Mouse (Mus musculus) stomach, postnatal 0 days (tissue): ENCODE measurements at regions not wholly inside any gene's neighbourhood (a gene's known extent, or its start where the extent isn't known, plus 50 kb on each side); places are given as distances from the start of the nearest gene placed in this dataset.

Experiments
- ATAC-seq: fragments of 200-750 bp; cut with Nextera tagmentation; 2 replicates; pipeline ENCODE4 v1.8.0; 2017; ENCODE audit not compliant: low FRiP score, low TSS enrichment
- DNase-seq: peaks from one replicate; pipeline ENCODE4 v3.0.0-alpha.2; 2016; ENCODE audit warnings: low spot score
- H3K27ac ChIP-seq: fragments of 300-500 bp; sonication (generic); replicated peaks from 2 replicates; pipeline ENCODE4 v1.5.1; 2014; ENCODE audit warnings: mild to moderate bottlenecking, control low read depth
- H3K27me3 ChIP-seq: fragments of 300-500 bp; sonication (generic); 2 replicates; pipeline ENCODE4 v1.6.1; 2014; ENCODE audit warnings: low read length; ENCODE audit not compliant: control insufficient read depth, insufficient read depth
- H3K36me3 ChIP-seq: fragments of 300-500 bp; sonication (generic); 2 replicates; pipeline ENCODE4 v1.6.1; 2014; ENCODE audit warnings: low read length, mixed read lengths; ENCODE audit not compliant: control insufficient read depth, insufficient read depth
- H3K4me1 ChIP-seq: fragments of 300-500 bp; sonication (generic); replicated peaks from 2 replicates; pipeline ENCODE4 v1.6.1; 2014; ENCODE audit warnings: antibody characterized with exemption; ENCODE audit not compliant: control insufficient read depth, insufficient read depth
- H3K4me2 ChIP-seq: fragments of 300-500 bp; sonication (generic); replicated peaks from 2 replicates; pipeline ENCODE4 v1.6.1; 2014; ENCODE audit warnings: low read depth, mild to moderate bottlenecking, control low read depth, moderate library complexity
- H3K4me3 ChIP-seq: fragments of 300-500 bp; sonication (generic); 2 replicates; pipeline ENCODE4 v1.5.1; 2014; ENCODE audit warnings: low read depth, low read length, control low read depth
- H3K9ac ChIP-seq: fragments of 300-500 bp; sonication (generic); 2 replicates; pipeline ENCODE4 v1.6.1; 2014; ENCODE audit warnings: mild to moderate bottlenecking, low read length, control low read depth, mixed read lengths
- H3K9me3 ChIP-seq: fragments of 300-500 bp; sonication (generic); 2 replicates; pipeline ENCODE4 v1.6.1; 2016; ENCODE audit warnings: low read length; ENCODE audit not compliant: control insufficient read depth
- CTCF ChIP-seq: IDR thresholded peaks from 2 replicates; pipeline ENCODE4 v1.5.1; 2016; ENCODE audit warnings: antibody characterized with exemption, low read depth, mild to moderate bottlenecking, moderate library complexity
- EP300 ChIP-seq: optimal IDR thresholded peaks from 2 replicates; pipeline ENCODE3; 2016; ENCODE audit warnings: antibody characterized with exemption
- WGBS: fragments of 180-500 bp; shearing (Covaris S2); extraction: QIAGEN DNeasy Blood & Tissue Kit; methylation state at CpG from one replicate; pipeline ENCODE4 v1.1.7; 2014; 5-methylcytosine and 5-hydroxymethylcytosine counted together

DNA sequence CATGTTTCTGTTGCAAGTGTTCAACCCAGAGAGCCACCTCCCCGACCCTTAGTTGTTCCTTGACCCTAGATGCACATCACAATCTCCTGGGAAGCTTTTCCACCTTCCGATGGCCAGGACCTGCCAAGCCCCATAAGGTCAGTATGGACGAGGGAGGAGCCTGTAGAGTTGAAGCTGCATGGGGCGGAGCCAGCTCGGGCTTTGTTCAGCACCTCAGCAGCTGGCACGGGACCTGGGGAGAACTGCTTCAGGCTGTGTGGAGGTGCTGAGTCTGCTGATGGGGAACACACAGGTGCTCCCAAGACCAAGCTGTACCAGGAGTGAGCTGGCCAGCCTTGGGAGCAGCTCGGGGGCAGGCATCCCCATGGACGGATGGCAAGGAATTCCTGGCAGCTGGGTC lies 267.6 kb downstream of the Sox9 start:
- H3K27ac ChIP-seq, result no peak overlapping the region
- H3K27me3 ChIP-seq, result no peaks in the 10 kb centered on the region
- DNase-seq (peak; percentile 72), ATAC-seq (peak; percentile 46; the same call in 1 of the 2 replicates)
- TF ChIP-seq EP300 (no peak), CTCF (no peak)
- WGBS, result 61% methylated on average over 8 of the region's 8 CpGs
- H3K9me3 ChIP-seq, result no peaks in the 10 kb centered on the region
- no peaks in the 10 kb centered on the region for H3K36me3 ChIP-seq
- no peak overlapping the region for H3K4me3 ChIP-seq
- H3K4me1 ChIP-seq, result no peaks in the 10 kb centered on the region; the same call in 1 of the 2 replicates
- no peak overlapping the region for H3K4me2 ChIP-seq
- H3K9ac ChIP-seq, result no peak overlapping the region

DNA sequence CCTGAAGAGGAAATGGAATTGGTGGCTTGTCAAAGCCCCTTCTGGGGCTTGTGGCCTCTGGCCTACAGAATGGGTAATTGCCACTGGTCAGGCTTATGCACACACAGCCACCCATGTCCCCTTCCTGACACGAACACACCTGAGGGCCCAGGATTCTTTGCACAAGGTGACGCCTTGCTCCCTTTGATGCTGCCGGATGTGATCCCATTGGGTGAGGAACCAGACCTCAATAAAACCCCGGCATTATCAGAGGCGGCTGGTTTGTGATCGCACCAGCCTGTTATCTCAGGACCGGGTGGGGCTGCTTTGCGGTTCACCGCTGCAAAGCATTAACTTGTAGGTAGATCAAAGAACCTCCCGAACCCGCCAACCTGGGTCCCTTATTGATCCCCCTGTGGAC lies 270.5 kb downstream of the Sox9 start:
- 54% methylated on average over 11 of the region's 11 CpGs for WGBS
- no peak for TF ChIP-seq EP300
- TF ChIP-seq CTCF, result no peak

DNA sequence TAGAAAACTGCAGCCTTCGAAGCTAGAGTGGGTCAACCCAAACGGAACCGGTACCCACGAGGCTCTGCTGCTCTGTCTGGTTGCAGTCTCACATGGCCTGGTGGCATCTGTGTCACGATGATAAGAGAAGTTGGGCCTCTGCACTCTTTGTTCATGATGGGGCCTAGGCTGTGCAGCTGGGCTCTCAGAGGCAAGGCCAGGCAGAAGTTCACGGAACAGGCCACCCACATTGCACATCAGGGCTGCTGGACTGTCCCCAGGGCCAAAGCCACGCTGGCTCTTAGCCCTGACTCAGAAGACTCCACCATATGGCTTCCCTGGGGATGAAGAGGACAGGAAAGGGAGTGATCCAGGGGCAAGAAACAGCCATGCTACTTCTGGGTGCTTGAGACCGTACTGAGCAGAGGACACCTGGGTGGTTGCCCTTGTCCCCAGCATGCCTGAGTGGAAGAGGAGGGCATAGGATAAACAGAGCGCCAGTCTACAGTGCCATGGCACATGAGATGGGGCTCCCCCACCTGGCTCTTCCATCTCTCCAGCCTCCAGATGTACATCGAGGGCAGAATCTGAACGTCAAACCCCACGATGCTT lies 274.1 kb downstream of the Sox9 start:
- WGBS, result 54% methylated on average over 12 of the region's 12 CpGs
- Histone ChIP-seq H3K4me1 (0 out of 2 replicates have a peak, but pooled peaks cover 2% of the 10 kb centered on the region), H3K27me3 (no peaks in the 10 kb centered on the region), H3K9me3 (no peaks in the 10 kb centered on the region), H3K27ac (peak overlapping the region; percentile 40; the same call in 1 of the 2 replicates), H3K4me2 (no peak overlapping the region), H3K9ac (no peak overlapping the region), H3K36me3 (no peaks in the 10 kb centered on the region), H3K4me3 (no peak overlapping the region)
- DNase-seq (peak; percentile 22), ATAC-seq (0 out of 2 replicates have a peak, but pooled peaks have one; percentile 11)
- TF ChIP-seq CTCF (no peak), EP300 (no peak)

More for the DNA sequence above, 270.5 kb downstream of the Sox9 start:
- no peak overlapping the region for H3K27ac ChIP-seq
- no peaks in the 10 kb centered on the region for H3K27me3 ChIP-seq
- H3K4me1 ChIP-seq, result peaks cover 2% of the 10 kb centered on the region; the same call in 1 of the 2 replicates
- peak; percentile 76 for ATAC-seq
- peak; percentile 86 for DNase-seq
- H3K4me3 ChIP-seq, result no peak overlapping the region
- H3K36me3 ChIP-seq, result no peaks in the 10 kb centered on the region
- H3K4me2 ChIP-seq, result no peak overlapping the region
- no peak overlapping the region for H3K9ac ChIP-seq
- no peaks in the 10 kb centered on the region for H3K9me3 ChIP-seq

DNA sequence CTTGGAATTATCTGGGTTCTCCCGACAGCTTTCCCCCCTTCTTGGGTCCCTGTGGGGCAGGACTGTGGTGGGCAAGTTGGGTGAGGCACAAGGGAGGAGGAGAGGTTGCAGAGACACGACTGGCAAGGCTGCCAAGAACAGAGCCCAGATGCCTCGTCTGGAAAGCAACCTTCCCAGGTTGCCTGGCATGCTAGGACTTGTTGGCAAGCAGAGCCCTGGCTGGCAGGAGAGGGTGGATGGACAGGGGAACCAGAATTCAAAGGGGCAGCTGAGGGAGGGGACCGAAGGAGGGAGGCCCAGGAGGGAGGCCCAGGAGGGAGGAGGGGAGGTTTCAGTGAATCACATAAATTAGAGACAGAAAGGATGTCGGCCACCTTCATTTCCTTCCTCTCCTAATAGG lies 274.8 kb downstream of the Sox9 start:
- no peaks in the 10 kb centered on the region for H3K9me3 ChIP-seq
- no peaks in the 10 kb centered on the region for H3K27me3 ChIP-seq
- 0 out of 2 replicates have a peak, but pooled peaks cover 2% of the 10 kb centered on the region for H3K4me1 ChIP-seq
- H3K4me3 ChIP-seq, result no peak overlapping the region
- no peaks in the 10 kb centered on the region for H3K36me3 ChIP-seq
- ATAC-seq, result no peak
- WGBS, result 12% methylated on average over 5 of the region's 5 CpGs
- DNase-seq, result peak; percentile 25
- no peak for TF ChIP-seq CTCF
- no peak for TF ChIP-seq EP300
- no peak overlapping the region for H3K27ac ChIP-seq
- H3K9ac ChIP-seq, result no peak overlapping the region; the same call in 1 of the 2 replicates
- no peak overlapping the region for H3K4me2 ChIP-seq

DNA sequence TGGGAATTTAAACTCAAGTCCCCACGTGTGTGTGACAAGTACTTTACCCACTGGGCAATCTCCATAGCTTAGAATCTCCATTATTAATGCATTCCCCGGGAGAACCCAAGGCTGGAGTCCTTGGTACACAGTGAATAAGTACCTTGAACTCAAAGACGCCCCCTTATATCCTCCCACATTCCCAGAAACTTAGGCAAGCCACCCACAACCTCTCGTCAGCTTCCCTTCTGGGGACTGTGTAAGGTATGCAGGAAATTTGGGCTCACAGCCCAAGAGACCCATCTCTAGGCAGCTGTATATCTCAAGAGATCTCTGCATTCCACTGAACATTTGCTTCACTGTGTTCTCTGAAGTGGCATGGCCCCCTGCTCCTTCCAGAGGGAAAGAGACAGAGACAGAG lies 288.3 kb downstream of the Sox9 start:
- H3K9ac ChIP-seq, result no peak overlapping the region
- H3K27me3 ChIP-seq, result no peaks in the 10 kb centered on the region
- TF ChIP-seq EP300, result no peak
- no peak for TF ChIP-seq CTCF
- no peaks in the 10 kb centered on the region for H3K4me1 ChIP-seq
- no peaks in the 10 kb centered on the region for H3K9me3 ChIP-seq
- H3K4me3 ChIP-seq, result no peak overlapping the region
- H3K4me2 ChIP-seq, result no peak overlapping the region
- DNase-seq, result no peak
- H3K27ac ChIP-seq, result no peak overlapping the region
- 85% methylated on average over 4 of the region's 4 CpGs for WGBS
- no peak for ATAC-seq
- H3K36me3 ChIP-seq, result no peaks in the 10 kb centered on the region

DNA sequence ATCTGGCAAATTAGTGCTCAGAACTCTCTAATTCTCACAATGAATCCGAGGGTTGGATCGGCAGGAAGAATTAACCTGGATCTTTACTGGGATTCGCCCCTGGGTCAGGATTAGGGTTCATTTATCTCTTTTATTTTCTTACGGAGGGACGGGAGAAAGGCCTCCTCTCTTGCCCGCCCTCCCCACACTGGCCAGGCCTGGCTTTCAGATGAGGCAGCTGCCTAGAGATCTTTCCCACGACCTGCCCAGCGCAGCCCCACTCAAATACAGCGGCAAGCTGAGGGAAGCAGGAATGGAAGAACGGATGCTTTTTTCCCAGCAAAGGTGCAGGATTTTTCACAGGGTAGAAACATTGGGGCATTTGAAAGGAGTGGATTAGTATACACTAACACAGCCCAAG lies 289.9 kb downstream of the Sox9 start:
- Histone ChIP-seq H3K27ac (no peak overlapping the region), H3K4me2 (no peak overlapping the region), H3K9ac (no peak overlapping the region), H3K9me3 (no peaks in the 10 kb centered on the region), H3K4me3 (no peak overlapping the region), H3K27me3 (no peaks in the 10 kb centered on the region), H3K36me3 (no peaks in the 10 kb centered on the region), H3K4me1 (no peaks in the 10 kb centered on the region)
- no peak for DNase-seq
- no peak for ATAC-seq
- TF ChIP-seq EP300, result no peak
- no peak for TF ChIP-seq CTCF
- WGBS, result 60% methylated on average over 10 of the region's 10 CpGs
